8 mouse cellular contexts compared by ENCODE assay signal in the genomic region with DNA sequence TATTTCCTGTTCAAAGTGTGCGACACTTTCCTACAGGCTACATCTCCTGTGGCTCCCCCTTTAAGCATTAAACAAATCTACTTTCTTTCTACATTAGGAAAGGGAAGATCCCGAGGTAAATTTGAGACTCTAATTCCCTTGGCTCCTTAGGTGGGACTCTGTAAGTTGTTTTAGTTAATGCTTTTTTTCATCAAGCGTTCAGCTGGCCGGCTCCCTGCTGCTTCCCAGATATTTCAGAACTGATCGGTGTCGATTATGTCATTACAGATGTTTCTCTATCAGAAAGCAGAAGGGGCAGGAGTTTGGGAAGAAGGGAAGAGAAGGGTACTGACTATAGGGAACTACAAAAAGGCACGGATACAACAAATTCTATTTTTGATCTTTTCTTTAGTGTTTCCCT. TPM values are rescaled to one million over a fixed set of nuclear protein-coding genes. Genes with fewer than 3 reads are reported as not detected.
DNase-seq lines count a peak whose midpoint lies in the region; ATAC-seq lines count a peak whose summit lies in the region.
"Had no signal": no experiment of that assay in that cellular context is flagged by ENCODE, and none has a peak within 500 bp of the region (broad histone marks: within the 10 kb centered on the region; RNA-seq: fewer than 3 reads in every experiment).

No protein-coding gene starts in this region.

- peaks cover 3% of the 10 kb centered on the region for H3K4me1 ChIP-seq in neural tube, embryonic 11.5 days (ENCODE audit: control insufficient read depth, insufficient read depth, low read length)
- peaks cover 22% of the 10 kb centered on the region for H3K4me1 ChIP-seq in erythroblast, embryonic 14.5 days (ENCODE audit: control insufficient read depth)
- H3K4me1 ChIP-seq in limb, embryonic 13.5 days: peaks cover 8% of the 10 kb centered on the region
- H3K4me1 ChIP-seq in stomach, embryonic 15.5 days: no peaks in the 10 kb centered on the region

- H3K9ac ChIP-seq in neural tube, embryonic 11.5 days (ENCODE audit: low read length): peak overlapping the region; percentile 93
- H3K9ac ChIP-seq in limb, embryonic 13.5 days: peak overlapping the region; percentile 95
- peak overlapping the region; percentile 99 for H3K9ac ChIP-seq in stomach, embryonic 15.5 days

- peak overlapping the region; percentile 82 for H3K4me3 ChIP-seq in neural tube, embryonic 11.5 days (ENCODE audit: low read depth, low read length)
- peak overlapping the region; percentile 91 for H3K4me3 ChIP-seq in erythroblast, embryonic 14.5 days (replicated peaks)
- H3K4me3 ChIP-seq in limb, embryonic 13.5 days: peak overlapping the region; percentile 99
- H3K4me3 ChIP-seq in stomach, embryonic 15.5 days (replicated peaks): peak overlapping the region; percentile 97

- no peak overlapping the region for H3K27ac ChIP-seq in neural tube, embryonic 11.5 days (ENCODE audit: low read depth, low read length)
- H3K27ac ChIP-seq in limb, embryonic 13.5 days: no peak overlapping the region
- H3K27ac ChIP-seq in stomach, embryonic 15.5 days: no peak overlapping the region

- H3K36me3 ChIP-seq in neural tube, embryonic 11.5 days (ENCODE audit: control insufficient read depth, insufficient read depth, low read length): peaks cover 8% of the 10 kb centered on the region; the same call in 1 of the 2 replicates
- peaks cover 36% of the 10 kb centered on the region for H3K36me3 ChIP-seq in erythroblast, embryonic 14.5 days (ENCODE audit: control insufficient read depth)
- peaks cover 30% of the 10 kb centered on the region for H3K36me3 ChIP-seq in limb, embryonic 13.5 days
- H3K36me3 ChIP-seq in stomach, embryonic 15.5 days: peaks cover 22% of the 10 kb centered on the region

- peak overlapping the region; percentile 54 for H3K4me2 ChIP-seq in neural tube, embryonic 11.5 days (ENCODE audit: low read depth)
- peak overlapping the region; percentile 82 for H3K4me2 ChIP-seq in limb, embryonic 13.5 days (replicated peaks)
- peak overlapping the region; percentile 64 for H3K4me2 ChIP-seq in stomach, embryonic 15.5 days

- no peaks in the 10 kb centered on the region for H3K27me3 ChIP-seq in neural tube, embryonic 11.5 days (ENCODE audit: control insufficient read depth, insufficient read depth, low read length)
- H3K27me3 ChIP-seq in erythroblast, embryonic 14.5 days (ENCODE audit: control insufficient read depth): peaks cover 13% of the 10 kb centered on the region
- no peaks in the 10 kb centered on the region for H3K27me3 ChIP-seq in limb, embryonic 13.5 days
- H3K27me3 ChIP-seq in stomach, embryonic 15.5 days (replicated peaks): no peaks in the 10 kb centered on the region

- ATAC-seq in neural tube, embryonic 11.5 days (ENCODE audit: insufficient read depth, low FRiP score, low TSS enrichment): no peak
- ATAC-seq in limb, embryonic 13.5 days (ENCODE audit: low FRiP score, low read depth): no peak
- no peak for ATAC-seq in stomach, embryonic 15.5 days (ENCODE audit: insufficient read depth, low FRiP score, low read depth)

- 23% methylated on average over 7 of the region's 7 CpGs for WGBS in neural tube, embryonic 11.5 days
- 17% methylated on average over 7 of the region's 7 CpGs for WGBS in limb, embryonic 13.5 days
- WGBS in stomach, embryonic 15.5 days: 15% methylated on average over 7 of the region's 7 CpGs

- DNase-seq in neural tube, embryonic 11.5 days (ENCODE audit: low spot score): no peak
- DNase-seq in neural tube, embryonic 10.5 days (ENCODE audit: extremely low spot score, low spot score): no peak
- no peak for DNase-seq in cerebellum, postnatal 14 days
- DNase-seq in urinary bladder, postnatal 10 days (ENCODE audit: low spot score): no peak
- DNase-seq: cerebellum, adult 18-20 months had no signal

- no peaks in the 10 kb centered on the region for H3K9me3 ChIP-seq in neural tube, embryonic 11.5 days (ENCODE audit: control insufficient read depth, low read length)
- no peaks in the 10 kb centered on the region for H3K9me3 ChIP-seq in erythroblast, embryonic 14.5 days (ENCODE audit: control insufficient read depth, low read length)
- H3K9me3 ChIP-seq in limb, embryonic 13.5 days: no peaks in the 10 kb centered on the region
- no peaks in the 10 kb centered on the region for H3K9me3 ChIP-seq in stomach, embryonic 15.5 days

RNA-seq across cellular contexts. Expression of gene BC049715, which starts 0.3 kb away (rescaled TPM):
- polyA plus RNA-seq in neural tube, embryonic 11.5 days (2014; fragmentation: Nextera tagmentation; extraction: Ambion mirVana): 0.94 and 1.3 TPM in 2 replicates
- 0.59 and 1.4 TPM in 2 replicates for polyA plus RNA-seq in erythroblast, embryonic 14.5 days (2012)
- 1.8 and 2.2 TPM in 2 replicates for polyA plus RNA-seq in limb, embryonic 13.5 days (2015; fragmentation: Nextera tagmentation; extraction: Ambion mirVana)
- polyA plus RNA-seq in stomach, embryonic 15.5 days (2015; fragmentation: Nextera tagmentation; extraction: Ambion mirVana): 1.2 and 1.5 TPM in 2 replicates

RNA-seq across cellular contexts. Expression of gene Wbp11, which starts 0.9 kb away (rescaled TPM):
- 150 and 154 TPM in 2 replicates for polyA plus RNA-seq in neural tube, embryonic 11.5 days (2014; fragmentation: Nextera tagmentation; extraction: Ambion mirVana)
- polyA plus RNA-seq in erythroblast, embryonic 14.5 days (2012): 28.6 and 29.6 TPM in 2 replicates
- 110 and 114 TPM in 2 replicates for polyA plus RNA-seq in limb, embryonic 13.5 days (2015; fragmentation: Nextera tagmentation; extraction: Ambion mirVana)
- polyA plus RNA-seq in stomach, embryonic 15.5 days (2015; fragmentation: Nextera tagmentation; extraction: Ambion mirVana): 83.7 and 93.7 TPM in 2 replicates

RNA-seq across cellular contexts. Expression of gene Smco3, which starts 8.1 kb away (rescaled TPM):
- polyA plus RNA-seq in neural tube, embryonic 11.5 days (2014; fragmentation: Nextera tagmentation; extraction: Ambion mirVana): 0.50 and 1.0 TPM in 2 replicates
- polyA plus RNA-seq in erythroblast, embryonic 14.5 days (2012): not detected in 2 replicates
- 1.2 and 1.7 TPM in 2 replicates for polyA plus RNA-seq in limb, embryonic 13.5 days (2015; fragmentation: Nextera tagmentation; extraction: Ambion mirVana)
- 1.0 and 1.9 TPM in 2 replicates for polyA plus RNA-seq in stomach, embryonic 15.5 days (2015; fragmentation: Nextera tagmentation; extraction: Ambion mirVana)

RNA-seq across cellular contexts. Expression of gene H2afj, which starts 19.1 kb away (rescaled TPM):
- 81.5 and 88.1 TPM in 2 replicates for polyA plus RNA-seq in neural tube, embryonic 11.5 days (2014; fragmentation: Nextera tagmentation; extraction: Ambion mirVana)
- 137 and 209 TPM in 2 replicates for polyA plus RNA-seq in erythroblast, embryonic 14.5 days (2012)
- 85.9 and 95.9 TPM in 2 replicates for polyA plus RNA-seq in limb, embryonic 13.5 days (2015; fragmentation: Nextera tagmentation; extraction: Ambion mirVana)
- 166 and 190 TPM in 2 replicates for polyA plus RNA-seq in stomach, embryonic 15.5 days (2015; fragmentation: Nextera tagmentation; extraction: Ambion mirVana)

RNA-seq across cellular contexts. Expression of gene Hist4h4, which starts 22.9 kb away (rescaled TPM):
- polyA plus RNA-seq in neural tube, embryonic 11.5 days (2014; fragmentation: Nextera tagmentation; extraction: Ambion mirVana): 0.61 and 1.0 TPM in 2 replicates
- 1.7 and 2.6 TPM in 2 replicates for polyA plus RNA-seq in erythroblast, embryonic 14.5 days (2012)
- polyA plus RNA-seq in limb, embryonic 13.5 days (2015; fragmentation: Nextera tagmentation; extraction: Ambion mirVana): 0.74 and 0.84 TPM in 2 replicates
- polyA plus RNA-seq in stomach, embryonic 15.5 days (2015; fragmentation: Nextera tagmentation; extraction: Ambion mirVana): 0.49 and 0.72 TPM in 2 replicates
